Mouse (Mus musculus) spleen, adult 12 weeks (tissue): ENCODE data around the gene Nrde2.

Experiments
- DNase-seq: peaks from one replicate; pipeline ENCODE4 v3.0.0; 2022; ENCODE audit warnings: low spot score

Nrde2 gene

GRCm38 (mm10) chr12:100178898-100179440 lies 19.5 kb upstream of the Nrde2 start:
- no peak for DNase-seq

- DNase-seq: no peak
These were observed 17.1 kb upstream of the Nrde2 start for GRCm38 (mm10) chr12:100176469-100177056.

- no peak for DNase-seq
These were observed 13.0 kb upstream of the Nrde2 start for GRCm38 (mm10) chr12:100172481-100172880.

DNA sequence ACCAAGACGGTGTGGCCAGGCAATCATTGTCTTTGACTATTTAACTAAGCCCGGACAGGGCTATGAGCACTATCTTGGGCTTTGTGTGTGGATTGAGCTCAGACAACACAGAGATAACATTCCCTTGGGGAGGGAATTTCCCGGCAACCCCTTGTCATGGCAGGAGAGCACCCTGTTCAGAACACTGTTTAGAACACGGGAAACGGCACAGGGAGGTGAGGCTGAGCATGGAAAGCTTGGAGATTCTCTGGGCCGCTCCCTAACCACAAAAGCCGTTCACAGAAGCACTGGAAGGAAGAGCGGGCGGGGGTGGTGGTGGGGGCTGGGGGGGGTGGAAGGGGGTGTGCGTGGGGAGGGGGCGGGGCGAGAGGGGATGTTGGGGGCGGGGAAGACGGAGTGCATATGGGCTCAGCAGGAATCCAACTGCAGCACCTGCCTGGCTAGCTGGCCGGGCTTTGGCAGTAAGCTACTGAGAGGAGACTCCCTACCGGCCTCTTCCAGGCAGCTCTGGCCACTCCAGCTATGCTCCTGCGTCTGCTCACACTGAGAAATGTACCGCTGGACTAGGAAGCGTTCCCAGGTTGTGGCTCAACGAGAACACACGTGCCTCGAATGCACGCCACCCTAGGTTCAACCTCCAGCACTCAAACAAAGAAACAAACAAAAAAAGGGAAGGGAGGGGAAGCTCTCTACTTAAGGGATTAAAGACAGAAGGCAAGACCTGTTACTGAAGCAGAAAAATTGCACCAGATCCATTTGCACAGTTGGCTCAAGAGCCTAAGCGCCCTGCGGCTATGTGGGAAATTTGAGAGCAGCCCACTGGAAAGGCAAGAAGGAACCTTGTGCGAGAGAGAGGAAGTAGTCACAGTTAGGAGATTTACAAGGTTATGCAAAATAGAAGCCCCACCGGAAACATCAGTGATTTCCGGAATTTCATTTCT lies 8.7 kb upstream of the Nrde2 start:
- no peak for DNase-seq

GRCm38 (mm10) chr12:100167502-100167901 lies 8.0 kb upstream of the Nrde2 start:
- no peak for DNase-seq

DNA sequence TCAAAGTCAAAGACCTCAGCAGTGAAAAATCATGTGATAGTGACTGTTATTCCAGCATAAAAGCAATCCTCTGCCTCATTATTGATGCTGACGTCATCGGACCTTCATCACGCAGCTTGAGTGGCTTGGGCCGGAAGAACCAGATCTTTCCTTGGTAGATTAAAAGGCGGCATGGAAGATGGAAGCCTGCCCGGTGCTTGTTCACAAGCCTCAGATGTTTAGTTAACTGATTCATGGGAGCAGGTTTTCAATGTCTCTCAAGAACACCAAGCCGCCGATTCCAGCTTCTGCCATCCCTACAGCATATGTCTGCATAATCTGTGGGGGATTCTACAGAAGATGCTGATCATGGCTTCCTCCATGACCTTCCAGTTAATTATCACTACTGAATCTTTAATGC lies 7.5 kb upstream of the Nrde2 start:
- no peak for DNase-seq

DNA sequence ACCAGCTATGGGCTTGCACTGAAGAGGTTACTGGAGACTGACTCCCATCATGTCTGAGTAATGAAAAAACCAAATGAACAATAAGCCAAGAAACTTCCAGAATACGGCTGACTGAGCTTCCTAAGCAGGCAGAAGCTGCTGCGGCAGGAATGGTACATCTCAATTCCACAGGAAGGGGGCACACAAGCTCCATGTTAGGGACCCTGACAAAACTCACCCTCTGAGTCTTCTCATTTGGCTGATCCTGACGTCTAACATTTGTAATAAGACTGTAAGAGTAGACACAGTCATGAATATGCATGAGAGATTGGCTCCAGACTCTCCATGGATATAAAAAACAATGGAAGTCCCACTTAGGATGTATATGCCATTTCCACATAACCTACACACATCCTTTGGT lies 6.7 kb upstream of the Nrde2 start:
- DNase-seq: no peak

DNA sequence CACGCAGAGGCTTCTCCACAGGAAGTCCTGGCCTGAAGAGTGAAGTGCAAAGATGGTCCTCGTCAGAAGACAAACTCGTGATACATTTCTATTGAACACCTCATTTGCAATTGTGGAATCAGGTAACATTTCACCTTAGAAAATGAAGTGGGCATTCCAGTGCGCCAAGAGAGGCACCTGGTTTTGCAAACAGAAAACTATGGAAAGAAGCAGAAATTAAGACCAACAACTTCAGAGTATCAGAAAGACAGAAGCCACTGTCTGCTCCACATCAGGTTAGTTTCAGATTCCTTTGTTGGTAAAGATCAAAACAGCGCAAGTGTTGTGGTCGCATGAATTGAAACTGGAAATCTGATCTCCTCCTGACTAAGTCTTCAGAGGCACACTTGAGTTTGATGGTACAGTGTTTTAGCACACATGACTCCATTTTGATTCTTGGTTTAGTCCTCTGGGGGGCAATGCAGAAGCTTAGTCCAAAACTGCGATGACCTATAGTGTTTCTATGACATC lies 5.6 kb upstream of the Nrde2 start:
- no peak for DNase-seq

- DNase-seq: no peak
These were observed 7.0 kb downstream of the Nrde2 start for GRCm38 (mm10) chr12:100152466-100152865.

DNA sequence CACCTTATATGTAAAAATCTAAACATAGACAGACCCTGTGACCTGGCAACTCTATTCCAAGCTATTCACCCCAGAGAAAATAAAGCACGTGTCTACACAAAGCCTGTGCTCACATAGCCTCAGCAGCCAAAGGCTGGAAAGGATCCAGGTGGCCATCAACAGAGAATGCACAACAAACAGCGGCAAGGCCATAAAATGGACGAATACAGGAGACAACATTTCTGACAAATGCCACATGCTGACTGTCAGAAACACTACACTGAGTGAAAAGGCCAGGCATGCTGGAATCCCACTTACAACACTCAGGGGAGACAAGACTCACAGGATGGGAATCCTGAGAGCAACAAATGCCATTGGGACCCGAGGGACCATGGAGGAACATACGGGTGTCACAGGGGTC lies 15.2 kb downstream of the Nrde2 start:
- DNase-seq: no peak

GRCm38 (mm10) chr12:100143737-100144136 lies 15.7 kb downstream of the Nrde2 start:
- DNase-seq: no peak

- no peak for DNase-seq
These were observed 16.5 kb downstream of the Nrde2 start for GRCm38 (mm10) chr12:100142848-100143523.

GRCm38 (mm10) chr12:100135117-100135516 lies 24.3 kb downstream of the Nrde2 start:
- no peak for DNase-seq

DNA sequence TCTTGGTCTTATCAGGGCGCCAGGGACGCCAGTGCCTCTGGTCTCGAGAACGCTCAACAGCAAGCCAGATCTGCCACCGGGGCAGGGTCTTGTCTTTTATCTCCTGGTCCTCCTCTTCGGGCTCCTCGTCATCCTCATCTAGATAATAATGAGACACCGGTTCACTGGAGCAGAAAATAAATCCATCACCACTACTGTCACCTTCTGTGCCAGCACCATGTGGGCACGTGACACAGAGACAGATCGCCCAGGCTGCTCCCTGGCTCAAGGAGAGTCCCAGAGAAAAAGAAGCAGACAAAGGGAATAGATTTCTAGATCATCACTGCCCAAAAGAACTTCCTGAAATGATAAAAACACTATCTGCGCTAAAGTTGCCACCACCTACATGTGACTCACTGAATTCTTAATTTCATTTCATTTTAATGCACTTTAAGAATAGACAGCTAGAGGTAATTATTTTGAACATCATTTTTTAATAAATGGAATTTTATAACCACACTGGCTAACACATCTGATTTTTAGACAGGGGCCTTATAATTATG lies 25.0 kb downstream of the Nrde2 start:
- DNase-seq: no peak

DNA sequence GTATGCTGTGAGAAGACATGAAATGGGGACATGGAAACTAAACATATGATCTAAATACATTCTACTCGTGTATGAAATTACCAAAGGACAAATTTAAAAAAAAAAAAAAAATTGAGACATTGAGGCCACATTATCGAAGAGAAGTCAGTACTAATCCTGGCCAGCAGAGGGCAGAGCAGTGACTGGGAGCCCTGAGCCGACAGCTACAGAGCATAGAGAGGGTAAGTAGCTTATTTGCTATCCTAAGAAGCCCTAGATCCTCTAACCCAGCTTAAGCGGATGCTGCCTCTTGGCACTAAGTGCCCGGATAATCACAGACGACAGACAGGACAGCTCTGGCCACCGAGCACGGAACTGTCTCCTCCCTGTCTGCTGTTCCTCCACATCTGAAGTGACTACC lies 27.8 kb downstream of the Nrde2 start:
- peak; percentile 48 for DNase-seq

- DNase-seq: no peak
These were observed 28.3 kb downstream of the Nrde2 start for GRCm38 (mm10) chr12:100131167-100131566.

DNA sequence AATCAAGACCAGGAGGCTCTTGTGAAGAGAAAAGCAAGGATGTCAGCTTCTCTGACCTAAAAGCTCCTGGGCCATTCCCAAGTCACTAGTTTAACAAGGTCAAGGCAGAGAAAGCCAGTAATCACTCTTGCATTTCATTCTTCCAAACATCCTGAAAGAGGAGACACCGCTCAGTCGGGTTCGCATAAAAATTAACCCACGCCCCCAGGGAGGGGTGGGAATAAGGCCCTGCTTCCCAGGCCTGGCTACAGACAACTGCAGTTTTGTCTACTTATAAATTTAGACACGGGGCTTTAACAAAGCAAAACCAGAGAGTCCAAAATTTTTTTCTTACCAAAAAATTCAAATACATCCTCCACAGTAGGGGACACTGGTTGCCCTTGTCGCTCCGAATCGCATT lies 30.5 kb downstream of the Nrde2 start:
- DNase-seq: no peak

DNA sequence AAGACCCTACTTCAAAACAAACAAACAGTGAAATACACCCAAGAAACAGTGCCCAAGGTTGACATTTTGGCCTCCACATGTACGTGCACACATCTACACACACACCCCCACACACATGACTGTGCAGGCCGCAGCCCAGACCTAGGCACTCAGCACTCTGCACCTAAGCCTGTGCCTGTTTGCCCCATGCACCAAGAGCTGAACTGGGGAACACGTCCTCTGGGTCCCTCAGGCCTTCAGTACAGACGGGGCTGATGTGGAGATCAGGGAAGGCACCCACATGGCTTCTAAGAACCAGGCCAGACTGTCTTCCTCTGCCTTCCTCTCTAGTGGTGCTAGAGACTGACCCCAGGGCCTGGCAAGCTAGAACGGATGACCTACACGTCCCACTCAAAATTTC lies 30.9 kb downstream of the Nrde2 start:
- no peak for DNase-seq

GRCm38 (mm10) chr12:100127866-100128480 lies 31.5 kb downstream of the Nrde2 start:
- no peak for DNase-seq

DNA sequence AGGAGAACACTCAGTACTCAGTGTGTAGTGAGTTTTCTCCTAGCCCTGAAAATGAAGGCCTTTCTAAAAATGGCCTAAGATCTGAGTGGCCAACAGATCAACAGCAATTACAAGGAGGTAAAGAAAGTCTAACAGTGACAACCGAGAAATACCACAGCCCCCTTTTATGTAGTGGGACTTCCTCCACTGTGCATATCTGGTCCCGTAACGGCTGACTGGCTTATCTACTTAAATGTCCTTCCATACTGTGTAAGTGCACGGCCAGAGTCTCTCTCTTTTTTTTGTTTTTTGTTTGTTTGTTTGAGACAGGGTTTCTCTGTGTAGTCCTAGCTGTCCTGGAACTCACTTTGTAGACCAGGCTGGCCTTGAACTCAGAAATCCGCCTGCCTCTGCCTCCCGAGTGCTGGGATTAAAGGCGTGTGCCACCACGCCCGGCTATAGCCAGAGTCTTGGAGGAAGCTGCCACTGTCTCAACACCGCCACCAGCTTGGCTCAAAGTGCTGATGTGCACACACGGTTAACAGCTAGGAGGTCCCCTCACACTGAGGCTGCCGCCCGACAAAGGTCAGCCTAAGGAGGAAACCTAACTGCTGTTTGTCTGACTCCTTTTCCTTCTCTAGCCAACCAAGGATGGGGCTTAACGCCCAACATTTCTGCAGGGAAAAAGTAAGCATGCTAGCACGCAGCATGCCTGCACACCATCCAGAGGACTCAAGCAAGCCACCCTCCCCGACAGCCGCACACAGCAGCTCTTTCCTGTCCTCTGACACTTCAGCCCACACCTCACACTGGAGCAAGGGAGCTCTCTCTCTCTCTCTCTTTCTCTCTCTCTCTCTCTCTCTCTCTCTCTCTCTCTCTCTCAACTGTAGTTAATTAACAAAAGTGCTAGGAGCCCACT lies 32.2 kb downstream of the Nrde2 start:
- DNase-seq: no peak
